Mouse (Mus musculus) G1E (cell line): ENCODE measurements around the gene Tns2.

Experiments used
- CTCF ChIP-seq: IDR thresholded peaks from 2 replicates; pipeline ENCODE4 v1.5.1; 2012; ENCODE audit warnings: low read depth, low read length, inconsistent platforms, mixed read lengths
- GATA2 ChIP-seq: IDR thresholded peaks from 2 replicates; pipeline ENCODE4 v1.6.1; 2012; ENCODE audit warnings: low read depth, low read length, inconsistent platforms, borderline replicate concordance

DNA sequence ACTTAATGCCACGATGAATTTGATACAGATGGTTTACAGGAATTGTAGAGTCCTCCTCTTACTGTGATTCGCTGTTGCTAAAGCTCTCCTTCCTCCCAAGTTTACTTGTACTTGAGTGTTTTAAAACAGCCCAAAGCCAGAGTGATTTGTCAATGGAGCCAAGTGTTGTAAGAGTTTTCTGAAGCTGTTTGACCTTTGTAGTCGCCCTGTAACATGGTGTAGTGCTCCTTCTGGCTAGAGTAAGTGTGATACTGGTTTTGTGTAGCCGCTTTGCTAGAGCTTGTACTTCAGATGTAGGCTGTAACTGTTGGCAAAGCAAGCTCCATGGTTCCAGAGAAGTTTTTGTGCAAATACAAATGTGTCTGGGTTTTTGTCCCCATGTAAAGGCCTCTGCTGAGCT is 8.0 kb upstream of the Tns2 start:
- TF ChIP-seq CTCF: no peak
- no peak for TF ChIP-seq GATA2
